Mouse (Mus musculus) retina, postnatal 7 days (tissue): ENCODE data around the gene Tpm1.

Experiments
- DNase-seq: peaks from one replicate; pipeline ENCODE4 v3.0.0-alpha.2; 2012; ENCODE audit warnings: low read depth, low spot score

Gene Tpm1

GRCm38 (mm10) chr9:67046881-67047605, 2.2 kb downstream of the Tpm1 start:
- no peak for DNase-seq

- DNase-seq = no peak
These were observed 3.1 kb downstream of the Tpm1 start for GRCm38 (mm10) chr9:67045966-67046602.

GRCm38 (mm10) chr9:67045306-67045675, 3.9 kb downstream of the Tpm1 start:
- DNase-seq = no peak

- DNase-seq = peak; percentile 59
These were observed 4.5 kb downstream of the Tpm1 start for GRCm38 (mm10) chr9:67044551-67045305.

- DNase-seq = peak; percentile 99
These were observed 5.7 kb downstream of the Tpm1 start for GRCm38 (mm10) chr9:67043231-67044199.

GRCm38 (mm10) chr9:67042813-67043207, 6.4 kb downstream of the Tpm1 start:
- DNase-seq = no peak

- no peak for DNase-seq
These were observed 7.1 kb downstream of the Tpm1 start for GRCm38 (mm10) chr9:67041840-67042812.

- DNase-seq = no peak
These were observed 8.0 kb downstream of the Tpm1 start for GRCm38 (mm10) chr9:67040963-67041839.

GRCm38 (mm10) chr9:67039867-67040266, 9.3 kb downstream of the Tpm1 start:
- DNase-seq = no peak

GRCm38 (mm10) chr9:67038686-67039085, 10.5 kb downstream of the Tpm1 start:
- DNase-seq = no peak

- DNase-seq = no peak
These were observed 11.5 kb downstream of the Tpm1 start for GRCm38 (mm10) chr9:67037666-67038065.

GRCm38 (mm10) chr9:67036527-67037118, 12.6 kb downstream of the Tpm1 start:
- DNase-seq = no peak

GRCm38 (mm10) chr9:67035957-67036451, 13.2 kb downstream of the Tpm1 start:
- no peak for DNase-seq

GRCm38 (mm10) chr9:67034677-67035076, 14.5 kb downstream of the Tpm1 start:
- DNase-seq = no peak

- no peak for DNase-seq
These were observed 16.2 kb downstream of the Tpm1 start for GRCm38 (mm10) chr9:67033016-67033415.

GRCm38 (mm10) chr9:67032611-67033010, 16.6 kb downstream of the Tpm1 start:
- no peak for DNase-seq

GRCm38 (mm10) chr9:67029518-67029917, 19.7 kb downstream of the Tpm1 start:
- DNase-seq = no peak

GRCm38 (mm10) chr9:67028929-67029328, 20.3 kb downstream of the Tpm1 start:
- DNase-seq = no peak
